Mouse (Mus musculus): ENCODE results near the gene Cdca8. TPM values are rescaled to one million over a fixed set of nuclear protein-coding genes. Genes with fewer than 3 reads are reported as not detected.

Gene Cdca8
- polyA plus RNA-seq, 1 experiment from 2014 or later: 151 TPM

DNA sequence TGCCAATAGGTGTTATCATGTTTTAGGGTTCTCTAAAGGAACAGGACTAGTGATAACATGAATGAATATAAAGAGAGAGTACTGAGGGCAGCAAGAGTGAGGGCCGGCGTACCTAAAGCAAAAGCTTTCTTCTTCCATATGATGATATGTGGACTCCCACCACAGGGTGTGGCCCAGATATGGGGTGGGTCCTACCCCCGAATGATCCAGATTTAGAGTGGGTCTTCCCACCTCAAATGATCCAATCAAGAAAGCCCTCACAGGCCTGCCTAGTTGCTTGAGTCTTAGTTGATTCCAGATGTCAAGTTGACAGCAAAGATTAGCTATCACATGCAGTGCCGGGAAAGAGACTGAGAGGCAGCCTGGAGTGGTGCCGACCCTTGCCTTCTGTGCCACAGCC, 4.7 kb upstream of the Cdca8 start:
- ATAC-seq (ENCODE audit: low FRiP score, low TSS enrichment): no peak
- peaks cover 26% of the 10 kb centered on the region for H3K36me3 ChIP-seq (ENCODE audit: control insufficient read depth, insufficient read depth, low read length)
- H3K4me3 ChIP-seq (ENCODE audit: low read length): no peak overlapping the region
- no peak overlapping the region for H3K4me2 ChIP-seq (replicated peaks; ENCODE audit: low read depth, low read length)
- no peak overlapping the region for H3K9ac ChIP-seq (ENCODE audit: low read depth, low read length)
- no peaks in the 10 kb centered on the region for H3K27me3 ChIP-seq (ENCODE audit: control insufficient read depth, insufficient read depth, low read length)
- H3K4me1 ChIP-seq (ENCODE audit: control insufficient read depth, insufficient read depth, low read length): no peaks in the 10 kb centered on the region
- H3K9me3 ChIP-seq (ENCODE audit: control insufficient read depth, low read length): no peaks in the 10 kb centered on the region
- WGBS: 89% methylated on average over 5 of the region's 5 CpGs
- no peak overlapping the region for H3K27ac ChIP-seq (ENCODE audit: low read depth, low read length)

DNA sequence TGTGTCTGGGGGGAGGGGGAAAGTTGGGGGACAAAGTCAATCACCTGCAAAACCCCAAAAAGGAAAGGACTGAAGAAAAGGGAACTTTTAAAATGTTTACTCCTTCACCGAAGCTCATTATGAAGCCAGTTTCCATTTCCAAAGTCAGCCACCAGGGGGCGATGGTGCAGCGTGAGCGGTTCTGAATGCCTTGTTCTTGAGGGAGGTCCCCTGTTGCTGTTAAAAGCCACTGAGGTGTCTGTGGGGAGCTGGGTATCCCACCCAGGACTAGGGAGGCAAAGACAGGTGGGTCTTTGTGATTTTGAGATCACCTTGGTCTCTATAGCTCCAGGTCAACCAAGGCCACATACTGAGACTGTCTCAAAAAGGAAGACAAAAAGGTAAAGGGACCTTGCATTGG, 3.9 kb upstream of the Cdca8 start:
- H3K4me2 ChIP-seq (replicated peaks; ENCODE audit: low read depth, low read length): no peak overlapping the region
- peaks cover 31% of the 10 kb centered on the region for H3K36me3 ChIP-seq (ENCODE audit: control insufficient read depth, insufficient read depth, low read length)
- no peaks in the 10 kb centered on the region for H3K27me3 ChIP-seq (ENCODE audit: control insufficient read depth, insufficient read depth, low read length)
- no peak for ATAC-seq (ENCODE audit: low FRiP score, low TSS enrichment)
- H3K27ac ChIP-seq (ENCODE audit: low read depth, low read length): no peak overlapping the region
- no peak overlapping the region for H3K4me3 ChIP-seq (ENCODE audit: low read length)
- no peaks in the 10 kb centered on the region for H3K9me3 ChIP-seq (ENCODE audit: control insufficient read depth, low read length)
- 0 out of 2 replicates have a peak, but pooled peaks cover 2% of the 10 kb centered on the region for H3K4me1 ChIP-seq (ENCODE audit: control insufficient read depth, insufficient read depth, low read length)
- H3K9ac ChIP-seq (ENCODE audit: low read depth, low read length): no peak overlapping the region
- 10% methylated on average over 4 of the region's 4 CpGs for WGBS

GRCm38 (mm10) chr4:124936613-124937471, 2.3 kb downstream of the Cdca8 start, which contains the start of gene 9930104L06Rik:
Gene 9930104L06Rik (plus strand): TSS chr4:124937048.
- WGBS: under 1% methylated on average over 52 of the region's 52 CpGs
- ATAC-seq (ENCODE audit: low FRiP score, low TSS enrichment): peak; percentile 99

GRCm38 (mm10) chr4:124928102-124928501, 11.0 kb downstream of the Cdca8 start:
- Histone ChIP-seq H3K27ac (ENCODE audit: low read depth, low read length) (no peak overlapping the region), H3K4me1 (ENCODE audit: control insufficient read depth, insufficient read depth, low read length) (no peaks in the 10 kb centered on the region), H3K4me2 (replicated peaks; ENCODE audit: low read depth, low read length) (no peak overlapping the region), H3K36me3 (ENCODE audit: control insufficient read depth, insufficient read depth, low read length) (peaks cover 82% of the 10 kb centered on the region), H3K9ac (ENCODE audit: low read depth, low read length) (no peak overlapping the region), H3K27me3 (ENCODE audit: control insufficient read depth, insufficient read depth, low read length) (no peaks in the 10 kb centered on the region), H3K9me3 (ENCODE audit: control insufficient read depth, low read length) (no peaks in the 10 kb centered on the region), H3K4me3 (ENCODE audit: low read length) (no peak overlapping the region)
- ATAC-seq (ENCODE audit: low FRiP score, low TSS enrichment): no peak
- 88% methylated on average over 5 of the region's 5 CpGs for WGBS

More at GRCm38 (mm10) chr4:124936613-124937471, 2.3 kb downstream of the Cdca8 start, which contains the start of gene 9930104L06Rik:
- H3K27me3 ChIP-seq (ENCODE audit: control insufficient read depth, insufficient read depth, low read length): no peaks in the 10 kb centered on the region
- peaks cover 25% of the 10 kb centered on the region for H3K36me3 ChIP-seq (ENCODE audit: control insufficient read depth, insufficient read depth, low read length)
- H3K27ac ChIP-seq (ENCODE audit: low read depth, low read length): peak within 1 kb of the TSS; percentile 59; the same call in 1 of the 2 replicates
- H3K4me3 ChIP-seq (ENCODE audit: low read length): peak within 1 kb of the TSS; percentile 90
- peak within 1 kb of the TSS; percentile 78 for H3K4me2 ChIP-seq (replicated peaks; ENCODE audit: low read depth, low read length)
- H3K4me1 ChIP-seq (ENCODE audit: control insufficient read depth, insufficient read depth, low read length): peaks cover 14% of the 10 kb centered on the region; the same call in 1 of the 2 replicates
- peak within 1 kb of the TSS; percentile 86 for H3K9ac ChIP-seq (ENCODE audit: low read depth, low read length)
- H3K9me3 ChIP-seq (ENCODE audit: control insufficient read depth, low read length): no peaks in the 10 kb centered on the region

DNA sequence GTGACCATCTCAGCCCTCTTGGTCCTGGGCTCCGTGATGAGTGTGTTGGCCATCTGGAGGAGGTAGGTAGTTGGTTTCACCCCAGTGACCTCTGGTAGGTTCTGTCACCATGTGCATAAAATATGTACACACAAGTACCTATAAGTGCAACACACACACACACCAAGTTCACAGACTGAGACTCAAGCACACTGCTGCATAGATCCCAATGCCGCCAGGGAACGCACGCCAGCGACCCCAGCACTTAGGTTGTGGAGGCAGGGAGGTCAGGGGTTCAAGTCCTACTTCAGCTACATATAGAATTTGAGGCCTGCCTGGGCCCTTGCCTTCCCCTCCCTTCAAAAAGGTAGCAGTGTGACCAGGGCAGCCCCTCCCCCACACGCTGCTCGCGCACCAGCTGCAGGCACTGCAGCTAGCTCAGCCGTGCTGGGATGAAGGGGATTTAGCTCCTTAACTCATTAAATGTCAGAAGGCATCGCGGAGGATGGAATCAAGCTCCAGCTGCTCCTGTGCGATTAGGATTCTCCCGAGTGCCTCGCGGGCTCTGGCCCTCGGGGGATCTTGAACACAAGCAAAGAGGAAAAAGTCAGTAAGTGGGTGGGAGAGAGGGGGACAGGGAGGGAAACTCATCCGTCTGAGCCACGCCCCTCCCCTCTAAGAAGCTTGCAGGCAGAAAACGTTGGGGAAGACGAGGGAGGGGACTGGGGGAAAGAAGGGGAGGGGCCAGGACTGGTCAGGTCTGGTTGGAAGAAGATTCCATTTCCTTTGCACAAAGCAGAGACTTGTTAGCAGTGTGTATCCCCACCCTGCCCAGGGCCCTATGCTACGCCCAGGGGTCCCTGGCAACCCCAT, 32.9 kb downstream of the Cdca8 start:
- Histone ChIP-seq H3K4me1 (ENCODE audit: control insufficient read depth, insufficient read depth, low read length) (no peaks in the 10 kb centered on the region), H3K27me3 (ENCODE audit: control insufficient read depth, insufficient read depth, low read length) (0 out of 2 replicates have a peak, but pooled peaks cover 2% of the 10 kb centered on the region), H3K9me3 (ENCODE audit: control insufficient read depth, low read length) (no peaks in the 10 kb centered on the region), H3K9ac (ENCODE audit: low read depth, low read length) (no peak overlapping the region), H3K27ac (ENCODE audit: low read depth, low read length) (0 out of 2 replicates have a peak overlapping the region, but pooled peaks have one; percentile 9), H3K4me2 (replicated peaks; ENCODE audit: low read depth, low read length) (peak overlapping the region; percentile 42), H3K4me3 (ENCODE audit: low read length) (peak overlapping the region; percentile 26; the same call in 1 of the 2 replicates), H3K36me3 (ENCODE audit: control insufficient read depth, insufficient read depth, low read length) (no peaks in the 10 kb centered on the region)
- ATAC-seq (ENCODE audit: low FRiP score, low TSS enrichment): peak; percentile 78
- WGBS: 6% methylated on average over 21 of the region's 21 CpGs

DNA sequence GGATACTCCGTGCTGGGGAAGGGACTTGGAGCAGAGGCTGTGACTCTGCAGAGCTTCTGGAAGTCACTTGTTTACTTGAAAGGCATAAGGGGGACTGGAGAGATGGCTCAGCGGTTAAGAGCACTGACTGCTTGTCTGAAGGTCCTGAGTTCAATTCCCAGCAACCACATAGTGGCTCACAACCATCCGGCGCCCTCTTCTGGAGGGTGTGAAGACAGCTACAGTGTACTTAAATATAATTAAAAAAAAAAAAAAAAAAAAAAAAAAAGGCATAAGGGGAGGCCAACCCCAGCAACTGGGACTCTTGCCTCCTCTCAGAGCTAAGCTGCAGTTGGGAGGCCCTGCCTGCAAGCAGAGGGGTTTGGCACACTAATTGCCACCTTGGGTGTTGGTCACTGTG, 33.7 kb downstream of the Cdca8 start:
- ATAC-seq (ENCODE audit: low FRiP score, low TSS enrichment): 0 out of 2 replicates have a peak, but pooled peaks have one; percentile 30
- Histone ChIP-seq H3K4me3 (ENCODE audit: low read length) (no peak overlapping the region), H3K27ac (ENCODE audit: low read depth, low read length) (no peak overlapping the region), H3K4me2 (replicated peaks; ENCODE audit: low read depth, low read length) (no peak overlapping the region), H3K9me3 (ENCODE audit: control insufficient read depth, low read length) (no peaks in the 10 kb centered on the region), H3K36me3 (ENCODE audit: control insufficient read depth, insufficient read depth, low read length) (no peaks in the 10 kb centered on the region), H3K4me1 (ENCODE audit: control insufficient read depth, insufficient read depth, low read length) (no peaks in the 10 kb centered on the region), H3K27me3 (ENCODE audit: control insufficient read depth, insufficient read depth, low read length) (0 out of 2 replicates have a peak, but pooled peaks cover 2% of the 10 kb centered on the region), H3K9ac (ENCODE audit: low read depth, low read length) (no peak overlapping the region)
- 68% methylated on average over 4 of the region's 4 CpGs for WGBS

DNA sequence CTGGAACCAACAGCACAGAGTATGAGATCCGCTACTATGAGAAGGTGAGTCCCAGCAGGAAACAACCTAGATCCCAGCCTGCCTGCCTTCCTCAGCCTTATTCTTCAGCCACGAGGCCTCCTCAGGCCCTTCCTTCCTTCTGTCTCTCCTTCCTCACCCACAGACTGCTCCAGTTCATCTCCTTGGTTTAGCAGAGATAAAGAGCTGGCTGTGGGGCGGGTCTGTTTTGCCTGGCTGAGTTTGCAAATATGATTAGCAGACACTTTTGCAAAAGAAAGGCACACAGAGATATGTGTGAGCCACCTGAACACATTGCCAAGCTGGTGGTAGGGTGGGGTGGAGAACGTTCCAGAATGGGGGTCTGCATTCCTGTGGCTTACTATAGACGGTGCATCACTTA, 39.2 kb downstream of the Cdca8 start:
- Histone ChIP-seq H3K27ac (ENCODE audit: low read depth, low read length) (no peak overlapping the region), H3K4me1 (ENCODE audit: control insufficient read depth, insufficient read depth, low read length) (0 out of 2 replicates have a peak, but pooled peaks cover 2% of the 10 kb centered on the region), H3K4me2 (replicated peaks; ENCODE audit: low read depth, low read length) (no peak overlapping the region), H3K4me3 (ENCODE audit: low read length) (no peak overlapping the region), H3K9me3 (ENCODE audit: control insufficient read depth, low read length) (no peaks in the 10 kb centered on the region), H3K9ac (ENCODE audit: low read depth, low read length) (no peak overlapping the region), H3K36me3 (ENCODE audit: control insufficient read depth, insufficient read depth, low read length) (no peaks in the 10 kb centered on the region), H3K27me3 (ENCODE audit: control insufficient read depth, insufficient read depth, low read length) (peaks cover 18% of the 10 kb centered on the region)
- 63% methylated on average over 5 of the region's 5 CpGs for WGBS
- no peak for ATAC-seq (ENCODE audit: low FRiP score, low TSS enrichment)

DNA sequence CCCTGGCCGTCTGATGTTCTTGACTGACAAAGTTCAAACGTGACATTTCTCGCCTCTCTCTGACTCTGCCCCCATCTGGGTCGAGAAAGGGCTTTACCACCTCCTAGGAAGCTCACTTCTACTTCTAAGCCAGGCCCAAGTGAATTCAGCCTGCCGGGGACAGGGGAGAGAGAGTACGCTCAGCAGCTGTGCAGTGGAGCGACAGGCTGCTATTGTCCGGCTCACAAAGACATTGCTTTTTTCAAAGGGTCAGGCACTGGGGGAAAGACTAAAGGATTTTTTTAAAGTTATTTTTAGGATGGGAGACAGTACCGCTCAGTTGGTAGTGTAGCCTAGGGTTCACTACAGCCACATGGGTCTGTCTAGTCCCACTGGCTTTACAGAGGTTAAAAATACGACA, 40.7 kb downstream of the Cdca8 start:
- Histone ChIP-seq H3K36me3 (ENCODE audit: control insufficient read depth, insufficient read depth, low read length) (no peaks in the 10 kb centered on the region), H3K9me3 (ENCODE audit: control insufficient read depth, low read length) (no peaks in the 10 kb centered on the region), H3K9ac (ENCODE audit: low read depth, low read length) (no peak overlapping the region), H3K4me1 (ENCODE audit: control insufficient read depth, insufficient read depth, low read length) (0 out of 2 replicates have a peak, but pooled peaks cover 7% of the 10 kb centered on the region), H3K4me2 (replicated peaks; ENCODE audit: low read depth, low read length) (no peak overlapping the region), H3K27ac (ENCODE audit: low read depth, low read length) (no peak overlapping the region), H3K4me3 (ENCODE audit: low read length) (no peak overlapping the region), H3K27me3 (ENCODE audit: control insufficient read depth, insufficient read depth, low read length) (peaks cover 30% of the 10 kb centered on the region)
- no peak for ATAC-seq (ENCODE audit: low FRiP score, low TSS enrichment)
- 54% methylated on average over 10 of the region's 10 CpGs for WGBS

Data from kidney, embryonic 14.5 days (tissue).